ENCODE assay signal across 9 mouse cellular contexts in genomic region chr17:86330076-86330955, GRCm38 (mm10).
DNase-seq lines count a peak whose midpoint lies in the region; ATAC-seq lines count a peak whose summit lies in the region.
"Had no signal": no experiment of that assay in that cellular context is flagged by ENCODE, and none has a peak within 500 bp of the region (broad histone marks: within the 10 kb centered on the region; RNA-seq: fewer than 3 reads in every experiment).

No protein-coding gene starts in this region.

- ATAC-seq in kidney, embryonic 15.5 days (replicated peaks; ENCODE audit: low FRiP score): peak; percentile 67
- peak; percentile 29 for ATAC-seq in hindbrain, embryonic 16.5 days
- peak; percentile 58 for ATAC-seq in neural tube, embryonic 11.5 days (ENCODE audit: insufficient read depth, low FRiP score, low TSS enrichment)

- H3K9me3 ChIP-seq in kidney, embryonic 15.5 days (replicated peaks): no peaks in the 10 kb centered on the region
- H3K9me3 ChIP-seq in hindbrain, embryonic 16.5 days (ENCODE audit: control insufficient read depth, low read length): no peaks in the 10 kb centered on the region
- no peaks in the 10 kb centered on the region for H3K9me3 ChIP-seq in neural tube, embryonic 11.5 days (ENCODE audit: control insufficient read depth, low read length)

- H3K4me3 ChIP-seq in kidney, embryonic 15.5 days (replicated peaks): no peak overlapping the region
- no peak overlapping the region for H3K4me3 ChIP-seq in hindbrain, embryonic 16.5 days (ENCODE audit: low read length)
- H3K4me3 ChIP-seq in neural tube, embryonic 11.5 days (ENCODE audit: low read depth, low read length): no peak overlapping the region

- peak overlapping the region; percentile 77 for H3K27ac ChIP-seq in kidney, embryonic 15.5 days
- peak overlapping the region; percentile 54 for H3K27ac ChIP-seq in hindbrain, embryonic 16.5 days (ENCODE audit: low read depth, low read length)
- peak overlapping the region; percentile 65 for H3K27ac ChIP-seq in neural tube, embryonic 11.5 days (ENCODE audit: low read depth, low read length)

- no peak for DNase-seq in kidney, adult 8-10 months
- DNase-seq in embryo, embryonic 9.5 days (ENCODE audit: extremely low spot score): peak; percentile 37
- DNase-seq in neural tube, embryonic 11.5 days (ENCODE audit: low spot score): peak; percentile 41
- no peak for DNase-seq in yolk sac, embryonic 10.5 days (ENCODE audit: low spot score)
- no peak for DNase-seq in B cell, adult 2 months
- no peak for DNase-seq in testis, postnatal 14 days (ENCODE audit: low spot score)
- DNase-seq: thymus, adult 18-20 months had no signal

- H3K4me1 ChIP-seq in kidney, embryonic 15.5 days: peaks cover 57% of the 10 kb centered on the region
- H3K4me1 ChIP-seq in hindbrain, embryonic 16.5 days (ENCODE audit: control insufficient read depth, insufficient read depth, low read depth, low read length): peaks cover 23% of the 10 kb centered on the region
- H3K4me1 ChIP-seq in neural tube, embryonic 11.5 days (ENCODE audit: control insufficient read depth, insufficient read depth, low read length): peaks cover 34% of the 10 kb centered on the region

- WGBS in kidney, embryonic 15.5 days: 36% methylated on average over 16 of the region's 16 CpGs
- 45% methylated on average over 16 of the region's 16 CpGs for WGBS in hindbrain, embryonic 16.5 days
- WGBS in neural tube, embryonic 11.5 days: 41% methylated on average over 16 of the region's 16 CpGs

- H3K4me2 ChIP-seq in kidney, embryonic 15.5 days: peak overlapping the region; percentile 40; the same call in 1 of the 2 replicates
- no peak overlapping the region for H3K4me2 ChIP-seq in hindbrain, embryonic 16.5 days (ENCODE audit: low read length)
- H3K4me2 ChIP-seq in neural tube, embryonic 11.5 days (ENCODE audit: low read depth): 0 out of 2 replicates have a peak overlapping the region, but pooled peaks have one; percentile 19

- H3K27me3 ChIP-seq in kidney, embryonic 15.5 days: no peaks in the 10 kb centered on the region
- H3K27me3 ChIP-seq in hindbrain, embryonic 16.5 days (replicated peaks; ENCODE audit: control insufficient read depth, insufficient read depth, low read length): no peaks in the 10 kb centered on the region
- H3K27me3 ChIP-seq in neural tube, embryonic 11.5 days (ENCODE audit: control insufficient read depth, insufficient read depth, low read length): no peaks in the 10 kb centered on the region

- no peaks in the 10 kb centered on the region for H3K36me3 ChIP-seq in kidney, embryonic 15.5 days
- H3K36me3 ChIP-seq in hindbrain, embryonic 16.5 days (ENCODE audit: control insufficient read depth, insufficient read depth, low read length): no peaks in the 10 kb centered on the region
- no peaks in the 10 kb centered on the region for H3K36me3 ChIP-seq in neural tube, embryonic 11.5 days (ENCODE audit: control insufficient read depth, insufficient read depth, low read length)

- no peak overlapping the region for H3K9ac ChIP-seq in kidney, embryonic 15.5 days
- 0 out of 2 replicates have a peak overlapping the region, but pooled peaks have one; percentile 27 for H3K9ac ChIP-seq in hindbrain, embryonic 16.5 days (ENCODE audit: low read depth, low read length)
- H3K9ac ChIP-seq in neural tube, embryonic 11.5 days (ENCODE audit: low read length): 0 out of 2 replicates have a peak overlapping the region, but pooled peaks have one; percentile 22

Comparison
In these comparisons a context has a peak if more than half of its experiments do, and no peak if none do; other contexts are left out.
1. DNase-seq: peak in embryo, embryonic 9.5 days (single experiment) and neural tube, embryonic 11.5 days (single experiment); none in kidney, adult 8-10 months (0 of 2), yolk sac, embryonic 10.5 days (single experiment), B cell, adult 2 months (0 of 2) and testis, postnatal 14 days (single experiment).
2. Peak in every context shown above with its lines, with median percentiles within 50 percentile points of each other: ATAC-seq and H3K27ac ChIP-seq.